Mouse (Mus musculus) liver, embryonic 11.5 days (tissue): Measurements from ENCODE around the gene Cntnap3. TPM values are rescaled to one million over a fixed set of nuclear protein-coding genes. Genes with fewer than 3 reads are reported as not detected.
"Not testable (repeated sequence)": the region's sequence is repeated elsewhere in the genome, so short reads cannot be mapped to it uniquely, and the experiment has no call there.

Experiments
- ATAC-seq: fragments of 200-750 bp; cut with Nextera tagmentation; replicated peaks from 2 replicates; pipeline ENCODE4 v1.8.0; 2017; ENCODE audit warnings: moderate number of reproducible peaks, mild to moderate bottlenecking, moderate TSS enrichment, moderate library complexity; ENCODE audit not compliant: low FRiP score
- DNase-seq: peaks from one replicate; pipeline ENCODE4 v3.0.0-alpha.2; 2017; ENCODE audit warnings: low spot score
- H3K27ac ChIP-seq: fragments of 300-500 bp; sonication (generic); 2 replicates; pipeline ENCODE4 v1.5.1; 2014; ENCODE audit warnings: mild to moderate bottlenecking, low read depth, low read length, control low read depth
- H3K27me3 ChIP-seq: fragments of 300-500 bp; sonication (generic); replicated peaks from 2 replicates; pipeline ENCODE4 v1.6.1; 2014; ENCODE audit warnings: low read length, mixed read lengths; ENCODE audit not compliant: control insufficient read depth, insufficient read depth
- H3K36me3 ChIP-seq: fragments of 300-500 bp; sonication (generic); 2 replicates; pipeline ENCODE4 v1.6.1; 2014; ENCODE audit warnings: mild to moderate bottlenecking, low read length, moderate library complexity, mixed read lengths; ENCODE audit not compliant: control insufficient read depth, insufficient read depth
- H3K4me1 ChIP-seq: fragments of 300-500 bp; sonication (generic); replicated peaks from 2 replicates; pipeline ENCODE4 v1.6.1; 2014; ENCODE audit warnings: low read length, mixed read lengths; ENCODE audit not compliant: control insufficient read depth, insufficient read depth
- H3K4me2 ChIP-seq: fragments of 300-500 bp; sonication (generic); 2 replicates; pipeline ENCODE4 v1.6.1; 2014; ENCODE audit warnings: mild to moderate bottlenecking, control low read depth, moderate library complexity
- H3K4me3 ChIP-seq: fragments of 300-500 bp; sonication (generic); 2 replicates; pipeline ENCODE4 v1.5.1; 2014; ENCODE audit warnings: low read depth, low read length, control low read depth
- H3K9ac ChIP-seq: fragments of 300-500 bp; sonication (generic); 2 replicates; pipeline ENCODE4 v1.6.1; 2014; ENCODE audit warnings: low read depth, low read length, control low read depth
- H3K9me3 ChIP-seq: fragments of 300-500 bp; sonication (generic); 2 replicates; pipeline ENCODE4 v1.6.1; 2016; ENCODE audit warnings: low read length, inconsistent platforms, mixed read lengths; ENCODE audit not compliant: control insufficient read depth
- WGBS: fragments of 180-500 bp; shearing (Covaris S2); extraction: QIAGEN DNeasy Blood & Tissue Kit; methylation state at CpG from one replicate; pipeline ENCODE4 v1.1.7; 2014; 5-methylcytosine and 5-hydroxymethylcytosine counted together
- polyA plus RNA-seq: library from polyadenylated mRNA; unstranded; fragments of >200 nt; fragmentation: Nextera tagmentation; extraction: Ambion mirVana; gene quantifications from 2 replicates; pipeline ENCODE4 v1.2.1, GENCODE M21; 2014

Gene Cntnap3
- 0.07 and 0.08 TPM in 2 replicates for polyA plus RNA-seq

DNA sequence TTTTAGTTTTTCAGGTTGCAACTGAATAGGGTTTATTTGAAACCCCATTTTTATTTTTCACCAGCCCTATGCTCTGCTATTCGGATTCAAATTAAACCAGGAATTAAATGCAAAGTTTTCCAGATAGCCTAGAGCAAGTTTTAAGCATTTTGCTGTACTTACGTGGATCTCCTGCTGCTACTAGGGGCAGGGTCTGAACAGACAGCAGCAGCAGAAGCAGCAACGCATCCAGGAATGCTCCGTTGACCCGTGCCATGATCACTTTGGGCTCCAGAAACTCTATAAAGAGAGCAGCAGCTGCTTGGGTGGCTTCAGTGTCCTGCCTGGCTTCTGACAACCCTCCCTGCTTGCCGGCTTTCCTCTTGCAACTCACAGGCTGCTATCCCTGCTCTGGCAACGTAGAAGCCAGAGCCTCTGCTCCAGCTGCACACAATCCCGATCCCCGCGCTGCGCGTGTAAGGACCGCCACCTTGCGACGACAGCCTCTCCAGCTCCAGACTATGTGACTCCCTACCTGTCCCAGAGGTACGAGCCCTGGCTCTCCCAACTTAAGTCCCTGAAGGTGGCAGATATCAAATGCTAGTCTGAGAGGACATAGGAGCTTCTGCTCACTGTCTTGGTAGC, at the start of gene Cntnap3:
Gene Cntnap3, minus strand, starts transcription at position 371 of the 624 bp plus-strand sequence.
- H3K4me2 ChIP-seq: peak within 1 kb of the TSS; percentile 45; the same call in 1 of the 2 replicates
- H3K27me3 ChIP-seq: no peaks in the 10 kb centered on the region
- no peaks in the 10 kb centered on the region for H3K9me3 ChIP-seq
- 16% methylated on average over 16 of the region's 16 CpGs for WGBS
- ATAC-seq: no peak; the same call in 1 of the 2 replicates
- DNase-seq: no peak
- no peak within 1 kb of the TSS for H3K9ac ChIP-seq
- H3K27ac ChIP-seq: no peak within 1 kb of the TSS
- H3K36me3 ChIP-seq: no peaks in the 10 kb centered on the region
- no peaks in the 10 kb centered on the region for H3K4me1 ChIP-seq
- H3K4me3 ChIP-seq: no peak within 1 kb of the TSS

DNA sequence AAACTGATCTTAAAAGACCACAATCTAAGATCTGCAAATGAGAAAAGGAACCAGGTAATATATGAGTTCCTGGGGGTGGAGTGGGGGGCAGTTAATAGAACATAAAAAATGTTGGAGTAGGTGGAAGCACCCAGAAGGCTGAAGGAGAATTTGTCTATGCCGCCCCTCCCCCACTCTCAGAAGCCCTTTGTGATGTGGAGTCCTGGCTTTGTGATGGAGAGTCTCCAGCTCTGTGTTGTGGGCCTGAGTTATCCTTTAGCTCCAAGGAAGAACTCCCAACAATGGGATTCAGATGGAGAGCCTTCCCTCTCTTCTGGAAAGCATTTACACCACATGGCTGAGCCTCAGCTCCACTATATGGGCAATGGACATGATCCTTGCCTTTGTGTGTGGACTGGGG, 13.4 kb upstream of the Cntnap3 start, which contains the start of gene Spata31:
Gene Spata31, plus strand, starts transcription at position 216 of the 400 bp plus-strand sequence.
- no peak for ATAC-seq

DNA sequence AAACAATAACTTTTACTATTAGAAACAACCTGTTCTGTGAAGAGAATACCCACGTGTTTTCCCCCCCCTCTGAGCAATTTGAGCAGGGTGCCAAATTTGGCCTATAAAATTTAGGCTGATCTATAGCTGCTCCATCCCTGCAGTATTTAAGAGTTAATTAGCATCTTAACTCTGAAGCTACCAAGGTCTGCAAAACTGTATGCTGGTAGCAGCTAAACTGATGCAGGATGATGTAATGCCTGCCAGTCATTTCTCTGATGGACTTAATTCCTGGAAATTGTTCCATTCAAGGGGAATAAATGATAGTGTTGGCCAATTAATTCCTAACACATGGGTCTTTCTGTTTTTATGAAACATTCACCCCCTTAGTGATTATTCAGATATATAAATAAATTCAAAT, 623 bp downstream of the Cntnap3 start:
- no peak for DNase-seq
- ATAC-seq: no peak
- Histone ChIP-seq H3K9ac (no peak overlapping the region), H3K4me2 (no peak overlapping the region), H3K4me3 (no peak overlapping the region), H3K36me3 (no peaks in the 10 kb centered on the region), H3K4me1 (no peaks in the 10 kb centered on the region), H3K27me3 (no peaks in the 10 kb centered on the region), H3K27ac (no peak overlapping the region), H3K9me3 (no peaks in the 10 kb centered on the region)
- WGBS: 45% methylated on average over 1 of the region's 1 CpGs

More for the DNA sequence above, 13.4 kb upstream of the Cntnap3 start, which contains the start of gene Spata31:
- no peaks in the 10 kb centered on the region for H3K36me3 ChIP-seq
- no peaks in the 10 kb centered on the region for H3K27me3 ChIP-seq
- WGBS: 50% methylated on average over 1 of the region's 1 CpGs
- H3K4me3 ChIP-seq: no peak within 1 kb of the TSS
- H3K9me3 ChIP-seq: no peaks in the 10 kb centered on the region
- H3K9ac ChIP-seq: no peak within 1 kb of the TSS
- no peak for DNase-seq
- no peaks in the 10 kb centered on the region for H3K4me1 ChIP-seq
- H3K4me2 ChIP-seq: no peak within 1 kb of the TSS
- H3K27ac ChIP-seq: no peak within 1 kb of the TSS

DNA sequence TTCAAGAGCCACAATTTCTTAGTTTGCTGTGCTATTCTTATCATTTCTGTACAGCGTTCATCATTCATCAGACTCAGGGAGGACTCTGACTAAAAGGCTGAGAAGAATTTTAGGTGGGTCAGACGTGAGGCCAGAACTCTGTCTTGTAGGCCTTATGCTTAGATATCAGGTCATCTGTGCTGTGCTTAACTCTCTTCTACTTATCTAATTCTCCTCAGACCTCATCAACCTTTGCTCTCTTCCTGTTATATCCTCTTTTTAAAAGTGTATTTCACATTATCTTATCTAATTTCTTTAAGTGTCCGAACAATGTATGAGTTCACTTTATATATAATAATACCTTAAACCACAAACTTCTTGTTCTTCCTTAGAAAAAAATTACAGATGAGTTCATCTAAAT, 38.4 kb downstream of the Cntnap3 start:
- no peaks in the 10 kb centered on the region for H3K9me3 ChIP-seq
- H3K27me3 ChIP-seq: no peaks in the 10 kb centered on the region
- no peaks in the 10 kb centered on the region for H3K36me3 ChIP-seq
- H3K4me2 ChIP-seq: no peak overlapping the region
- no peak overlapping the region for H3K4me3 ChIP-seq
- 74% methylated on average over 3 of the region's 3 CpGs for WGBS
- H3K4me1 ChIP-seq: no peaks in the 10 kb centered on the region
- H3K27ac ChIP-seq: no peak overlapping the region
- no peak overlapping the region for H3K9ac ChIP-seq
- DNase-seq (no peak), ATAC-seq (no peak)

DNA sequence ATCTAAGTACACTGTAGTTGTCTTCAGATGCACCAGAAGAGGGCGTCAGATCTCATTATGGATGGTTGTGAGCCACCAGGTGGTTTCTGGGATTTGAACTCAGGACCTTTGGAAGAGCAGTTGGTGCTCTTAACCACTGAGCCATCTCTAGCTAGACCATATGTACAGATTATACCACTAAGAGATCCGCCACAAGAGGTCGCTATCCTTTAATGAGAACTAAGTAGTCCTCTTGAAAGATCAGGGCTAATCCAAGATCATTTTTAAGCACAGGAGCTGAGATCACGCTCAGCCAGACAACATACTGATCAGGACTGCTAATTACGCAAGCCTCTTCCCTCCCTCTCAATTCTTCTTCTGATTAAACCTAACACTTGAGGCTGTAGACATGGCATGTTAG, 78.9 kb downstream of the Cntnap3 start:
- H3K9me3 ChIP-seq, DNase-seq, ATAC-seq, H3K27ac ChIP-seq, H3K4me1 ChIP-seq, H3K9ac ChIP-seq, H3K4me3 ChIP-seq, H3K36me3 ChIP-seq, H3K4me2 ChIP-seq, H3K27me3 ChIP-seq: not testable (repeated sequence)
- WGBS: 45% methylated on average over 5 of the region's 5 CpGs

DNA sequence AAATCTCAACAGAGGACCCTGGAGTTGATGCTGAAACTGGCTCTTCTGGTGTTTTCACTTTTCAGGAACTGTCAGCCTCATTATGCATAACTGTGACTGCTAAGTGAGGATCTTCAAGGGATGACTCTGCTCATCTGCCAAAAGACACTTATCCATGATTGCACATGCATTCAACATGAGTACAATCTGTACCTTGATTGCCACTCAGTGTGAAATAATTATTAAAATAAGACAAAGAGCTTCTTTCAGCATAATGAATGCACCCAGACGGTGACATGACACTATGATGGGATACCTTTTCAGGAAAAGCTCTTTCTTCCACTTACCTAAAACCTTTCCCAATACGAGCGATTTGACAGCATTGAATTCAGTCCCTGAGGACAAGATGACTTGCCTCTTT, 158.4 kb downstream of the Cntnap3 start:
- Histone ChIP-seq H3K4me1 (no peaks in the 10 kb centered on the region), H3K27ac (no peak overlapping the region), H3K27me3 (no peaks in the 10 kb centered on the region), H3K4me2 (no peak overlapping the region), H3K4me3 (no peak overlapping the region), H3K9ac (no peak overlapping the region), H3K36me3 (no peaks in the 10 kb centered on the region), H3K9me3 (no peaks in the 10 kb centered on the region; the same call in 1 of the 2 replicates)
- WGBS: 77% methylated on average over 3 of the region's 3 CpGs
- DNase-seq (no peak), ATAC-seq (no peak)

DNA sequence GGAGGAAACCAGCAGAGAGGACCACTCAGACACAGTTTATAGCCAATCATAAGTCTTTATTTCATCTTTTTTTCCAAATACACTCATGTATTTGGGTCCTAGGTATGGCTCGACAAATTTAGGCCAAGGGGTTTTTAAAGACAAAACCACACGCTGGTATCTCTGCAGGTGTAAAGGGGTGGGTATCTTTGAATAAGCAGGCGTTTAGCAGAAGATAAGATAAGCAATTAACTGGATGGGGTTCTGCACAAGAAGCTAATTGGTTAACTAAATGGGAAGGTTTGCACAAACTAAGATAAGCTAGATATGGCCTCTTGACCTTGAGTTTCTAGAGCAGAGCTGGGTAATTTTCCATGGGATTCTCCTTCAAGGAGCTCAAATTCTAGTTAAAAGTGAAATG, 171.5 kb downstream of the Cntnap3 start:
- ATAC-seq: no peak
- H3K36me3 ChIP-seq: no peaks in the 10 kb centered on the region

DNA sequence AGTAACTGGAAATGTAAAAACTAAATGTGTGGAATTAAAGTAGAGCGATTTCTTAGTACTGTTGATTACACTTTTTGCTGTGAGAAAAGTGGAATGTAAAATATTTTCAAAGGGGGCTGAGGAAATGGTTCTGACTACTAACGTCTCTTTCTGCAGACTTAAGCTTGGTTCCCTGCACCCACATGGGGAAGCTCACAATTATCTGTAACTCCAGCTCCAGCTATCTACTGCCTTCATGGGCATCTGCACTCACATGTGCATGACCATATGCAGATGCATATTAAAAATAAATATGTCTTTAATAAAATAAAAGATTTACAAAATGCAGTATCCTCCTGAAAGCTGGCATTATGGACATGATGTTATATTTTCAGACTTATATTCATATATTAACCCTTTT, 187.0 kb downstream of the Cntnap3 start:
- Histone ChIP-seq H3K4me2 (no peak overlapping the region), H3K27ac (no peak overlapping the region), H3K9ac (no peak overlapping the region), H3K4me1 (no peaks in the 10 kb centered on the region), H3K36me3 (no peaks in the 10 kb centered on the region), H3K27me3 (no peaks in the 10 kb centered on the region), H3K4me3 (no peak overlapping the region), H3K9me3 (no peaks in the 10 kb centered on the region)
- ATAC-seq: no peak
- 70% methylated on average over 2 of the region's 2 CpGs for WGBS
- no peak for DNase-seq

More for the DNA sequence above, 171.5 kb downstream of the Cntnap3 start:
- H3K9me3 ChIP-seq: no peaks in the 10 kb centered on the region
- no peak overlapping the region for H3K27ac ChIP-seq
- no peaks in the 10 kb centered on the region for H3K27me3 ChIP-seq
- no peaks in the 10 kb centered on the region for H3K4me1 ChIP-seq
- H3K9ac ChIP-seq: no peak overlapping the region
- WGBS: 42% methylated on average over 3 of the region's 3 CpGs
- H3K4me3 ChIP-seq: no peak overlapping the region
- no peak overlapping the region for H3K4me2 ChIP-seq
- DNase-seq: no peak

DNA sequence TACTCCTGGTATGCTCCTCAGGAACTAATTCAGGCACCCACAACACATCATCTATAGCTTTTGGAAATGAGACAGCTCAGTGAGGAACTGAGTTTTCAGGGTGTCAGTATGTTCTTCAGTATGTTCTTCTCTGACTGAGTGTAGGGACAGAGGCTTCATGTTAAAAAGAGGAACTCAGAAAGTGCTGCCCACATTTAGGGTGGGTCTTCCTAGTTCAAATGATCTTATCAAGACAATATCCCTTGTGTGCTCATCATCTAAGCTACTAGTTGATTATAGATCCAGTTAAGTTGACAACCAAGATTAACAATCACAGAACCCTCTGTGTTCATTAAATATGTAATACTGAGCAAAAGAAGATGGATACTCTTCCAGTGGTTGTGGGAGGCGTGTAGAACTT, 211.3 kb downstream of the Cntnap3 start:
- H3K9ac ChIP-seq: no peak overlapping the region
- H3K4me2 ChIP-seq: no peak overlapping the region
- ATAC-seq (no peak), DNase-seq (no peak)
- H3K4me1 ChIP-seq: no peaks in the 10 kb centered on the region
- no peaks in the 10 kb centered on the region for H3K36me3 ChIP-seq
- 68% methylated on average over 1 of the region's 1 CpGs for WGBS
- H3K27me3 ChIP-seq: no peaks in the 10 kb centered on the region
- no peak overlapping the region for H3K4me3 ChIP-seq
- H3K27ac ChIP-seq: no peak overlapping the region
- H3K9me3 ChIP-seq: no peaks in the 10 kb centered on the region
